Mouse (Mus musculus) heart, embryonic 12.5 days (tissue): Measurements from ENCODE around the gene Gpr132. TPM values are rescaled to one million over a fixed set of nuclear protein-coding genes. Genes with fewer than 3 reads are reported as not detected.

Experiments
- ATAC-seq: fragments of 200-750 bp; cut with Nextera tagmentation; 2 replicates; pipeline ENCODE4 v1.8.0; 2017; ENCODE audit warnings: moderate TSS enrichment, moderate library complexity; ENCODE audit not compliant: insufficient number of reproducible peaks, low FRiP score
- H3K27ac ChIP-seq: fragments of 300-500 bp; sonication (generic); 2 replicates; pipeline ENCODE4 v1.5.1; 2016; ENCODE audit warnings: mild to moderate bottlenecking, moderate library complexity; ENCODE audit not compliant: poor library complexity, severe bottlenecking
- H3K27me3 ChIP-seq: fragments of 300-500 bp; sonication (generic); replicated peaks from 2 replicates; pipeline ENCODE4 v1.6.1; 2016; ENCODE audit warnings: mild to moderate bottlenecking, moderate library complexity
- H3K36me3 ChIP-seq: fragments of 300-500 bp; sonication (generic); 2 replicates; pipeline ENCODE4 v1.6.1; 2016; ENCODE audit warnings: mild to moderate bottlenecking, moderate library complexity
- H3K4me1 ChIP-seq: fragments of 300-500 bp; sonication (generic); replicated peaks from 2 replicates; pipeline ENCODE4 v1.6.1; 2016; ENCODE audit warnings: mild to moderate bottlenecking
- H3K4me2 ChIP-seq: fragments of 300-500 bp; sonication (generic); 2 replicates; pipeline ENCODE4 v1.6.1; 2016; ENCODE audit warnings: mild to moderate bottlenecking, moderate library complexity
- H3K4me3 ChIP-seq: fragments of 300-500 bp; sonication (generic); 2 replicates; pipeline ENCODE4 v1.5.1; 2016; ENCODE audit warnings: mild to moderate bottlenecking
- H3K9ac ChIP-seq: fragments of 300-500 bp; sonication (generic); 2 replicates; pipeline ENCODE4 v1.6.1; 2016; ENCODE audit warnings: mild to moderate bottlenecking, moderate library complexity
- H3K9me3 ChIP-seq: fragments of 300-500 bp; sonication (generic); replicated peaks from 2 replicates; pipeline ENCODE4 v1.6.1; 2016; ENCODE audit warnings: mild to moderate bottlenecking, moderate library complexity
- WGBS: fragments of 180-500 bp; shearing (Covaris S2); methylation state at CpG from one replicate; pipeline ENCODE4 v1.1.7; 2016; 5-methylcytosine and 5-hydroxymethylcytosine counted together
- polyA plus RNA-seq: library from polyadenylated mRNA; unstranded; fragments of >200 nt; fragmentation: Nextera tagmentation; extraction: Ambion mirVana; gene quantifications from 2 replicates; pipeline ENCODE4 v1.2.1, GENCODE M21; 2016

The Gpr132 gene
- polyA plus RNA-seq, 1 experiment from 2014 or later: not detected

DNA sequence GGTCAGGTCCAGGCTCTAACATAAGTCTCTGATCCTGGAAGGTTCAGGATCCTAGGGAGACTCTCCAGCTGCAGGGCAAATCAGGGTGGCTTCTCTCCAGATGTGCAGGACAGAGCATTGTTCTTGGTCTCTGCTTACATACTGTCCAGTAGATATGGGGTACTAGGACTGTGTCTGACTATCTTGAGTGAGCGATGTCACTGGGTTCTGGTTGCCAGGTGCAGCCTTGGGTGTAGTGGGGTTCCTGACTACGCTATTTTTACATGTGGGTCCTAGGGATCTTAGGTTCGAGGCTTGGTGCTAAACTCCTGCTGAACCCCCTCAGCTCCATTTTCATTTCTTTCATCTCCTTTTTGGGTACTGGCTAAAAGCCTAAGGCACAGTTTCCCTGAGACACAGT lies 37.5 kb downstream of the Gpr132 start:
- Histone ChIP-seq H3K27ac (no peak overlapping the region), H3K27me3 (no peaks in the 10 kb centered on the region)

DNA sequence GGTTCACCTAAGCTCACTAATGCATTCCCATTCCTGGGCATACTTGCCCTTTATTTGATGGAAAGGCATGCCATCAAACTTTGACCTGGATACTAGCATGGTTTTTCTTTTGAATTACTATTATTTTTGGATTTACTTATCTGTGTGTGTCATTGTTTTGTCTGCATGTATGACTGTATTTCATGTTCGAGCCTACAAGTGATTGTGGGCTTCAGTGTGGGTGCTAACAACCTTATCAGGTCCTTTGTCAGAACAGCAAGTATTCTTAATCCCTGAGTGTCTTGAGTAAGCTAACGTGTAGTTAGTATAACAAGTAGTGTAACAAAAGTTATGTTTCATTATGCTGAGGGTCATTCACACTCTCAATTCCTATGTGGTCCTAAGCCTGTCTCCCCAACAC lies 37.9 kb downstream of the Gpr132 start:
- H3K9ac ChIP-seq: peak overlapping the region; percentile 82
- peak overlapping the region; percentile 71; the same call in 1 of the 2 replicates for H3K27ac ChIP-seq
- H3K4me2 ChIP-seq: peak overlapping the region; percentile 88
- peak overlapping the region; percentile 96 for H3K4me3 ChIP-seq
- H3K27me3 ChIP-seq: no peaks in the 10 kb centered on the region
- H3K36me3 ChIP-seq: peaks cover 38% of the 10 kb centered on the region
- WGBS: 6% methylated on average over 2 of the region's 2 CpGs
- no peaks in the 10 kb centered on the region for H3K9me3 ChIP-seq
- ATAC-seq: no peak
- H3K4me1 ChIP-seq: peaks cover 34% of the 10 kb centered on the region

More for the DNA sequence above, 37.5 kb downstream of the Gpr132 start:
- Histone ChIP-seq H3K4me2 (peak overlapping the region; percentile 88), H3K9me3 (no peaks in the 10 kb centered on the region), H3K4me1 (peaks cover 31% of the 10 kb centered on the region), H3K4me3 (peak overlapping the region; percentile 96), H3K36me3 (peaks cover 35% of the 10 kb centered on the region), H3K9ac (peak overlapping the region; percentile 82)
- no peak for ATAC-seq
- WGBS: 74% methylated on average over 3 of the region's 3 CpGs

DNA sequence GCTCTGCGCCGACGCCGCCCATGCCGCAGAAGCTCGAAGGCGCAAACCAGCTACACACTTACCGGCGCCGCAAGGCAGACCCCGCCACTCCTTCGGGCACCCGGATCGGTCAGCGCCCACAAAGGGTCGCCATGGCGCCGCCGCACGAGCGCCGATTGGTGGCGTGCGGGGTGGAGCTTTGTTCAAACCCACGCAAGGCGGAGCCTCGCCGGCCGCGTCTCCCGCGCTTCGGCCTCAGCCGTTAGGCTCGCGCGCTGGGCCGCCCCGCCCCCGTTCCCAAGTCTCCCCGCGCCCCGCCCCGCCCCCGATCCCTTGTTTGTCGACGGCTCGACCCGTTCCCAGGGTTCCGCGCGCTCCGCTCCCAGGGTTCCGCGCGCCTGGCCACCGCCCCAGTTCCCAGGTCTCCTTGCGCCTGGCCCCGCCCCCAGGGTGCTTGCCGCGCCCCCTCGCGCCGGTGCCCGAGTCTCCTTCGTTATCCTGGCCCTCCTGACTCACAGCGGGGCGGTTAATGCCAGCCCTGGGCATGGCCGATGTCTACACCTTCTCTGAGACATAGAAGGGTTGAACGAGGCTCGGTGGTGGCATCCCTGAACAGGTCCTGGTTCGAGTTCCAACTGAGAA lies 38.7 kb downstream of the Gpr132 start, which contains the start of gene Cdca4:
Gene Cdca4 (minus strand): TSS at position 180 of the 621 bp plus-strand sequence.
- Histone ChIP-seq H3K9ac (peak within 1 kb of the TSS; percentile 98), H3K27me3 (no peaks in the 10 kb centered on the region), H3K4me2 (peak within 1 kb of the TSS; percentile 88), H3K36me3 (peaks cover 46% of the 10 kb centered on the region), H3K27ac (peak within 1 kb of the TSS; percentile 94), H3K4me3 (peak within 1 kb of the TSS; percentile 96), H3K9me3 (no peaks in the 10 kb centered on the region), H3K4me1 (peaks cover 42% of the 10 kb centered on the region)
- peak; percentile 97 for ATAC-seq
- WGBS: under 1% methylated on average over 63 of the region's 72 CpGs

DNA sequence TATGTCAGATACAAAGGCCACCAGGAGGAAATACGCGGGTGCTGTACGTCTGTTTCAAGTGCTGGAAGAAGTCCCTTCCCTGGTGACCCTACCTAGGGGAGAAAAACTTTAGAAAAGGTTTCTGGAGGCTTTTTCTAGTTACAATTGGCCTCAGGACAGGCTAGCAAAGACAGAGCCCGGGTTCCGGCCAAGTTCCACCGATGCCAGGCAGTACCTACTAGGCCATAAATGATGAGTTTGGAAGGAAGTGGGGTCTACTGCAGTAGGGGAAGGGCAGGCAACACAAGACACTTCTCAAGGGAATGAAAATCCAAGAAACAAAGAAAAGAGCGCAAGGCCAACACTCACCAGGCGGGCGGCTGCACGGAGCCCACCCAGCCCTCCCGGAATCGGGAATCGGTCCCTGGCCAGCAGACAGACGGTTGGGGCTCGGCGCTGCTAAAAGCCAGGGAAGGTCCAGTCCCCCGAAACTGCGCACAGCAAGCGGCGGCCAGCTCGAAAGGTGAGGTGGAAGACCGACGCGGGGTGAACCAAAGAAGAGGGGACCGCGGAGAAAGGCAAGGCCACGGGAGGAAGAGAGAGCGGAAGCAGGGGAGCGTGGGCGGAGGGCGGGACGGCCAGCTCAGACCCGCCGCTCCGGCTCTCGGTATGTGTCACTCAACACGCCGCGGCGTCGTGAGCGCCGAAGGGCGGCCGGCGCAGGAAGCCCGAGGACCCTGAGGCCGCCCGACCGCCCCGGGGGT lies 39.4 kb downstream of the Gpr132 start:
- under 1% methylated on average over 51 of the region's 51 CpGs for WGBS
- H3K4me1 ChIP-seq: peaks cover 49% of the 10 kb centered on the region
- H3K9ac ChIP-seq: peak overlapping the region; percentile 98
- peak overlapping the region; percentile 96 for H3K4me3 ChIP-seq
- H3K4me2 ChIP-seq: peak overlapping the region; percentile 88
- no peaks in the 10 kb centered on the region for H3K27me3 ChIP-seq
- peak; percentile 83 for ATAC-seq
- no peaks in the 10 kb centered on the region for H3K9me3 ChIP-seq
- H3K36me3 ChIP-seq: peaks cover 52% of the 10 kb centered on the region
- H3K27ac ChIP-seq: peak overlapping the region; percentile 94

GRCm38 (mm10) chr12:112825901-112826300 lies 42.1 kb downstream of the Gpr132 start:
- no peak for ATAC-seq
- Histone ChIP-seq H3K9ac (0 out of 2 replicates have a peak overlapping the region, but pooled peaks have one; percentile 47), H3K36me3 (peaks cover 49% of the 10 kb centered on the region), H3K9me3 (no peaks in the 10 kb centered on the region), H3K27ac (no peak overlapping the region), H3K4me1 (peaks cover 71% of the 10 kb centered on the region), H3K27me3 (no peaks in the 10 kb centered on the region), H3K4me3 (no peak overlapping the region), H3K4me2 (no peak overlapping the region)
- WGBS: 80% methylated on average over 5 of the region's 5 CpGs

- Histone ChIP-seq H3K9me3 (no peaks in the 10 kb centered on the region), H3K4me3 (no peak overlapping the region), H3K27ac (peak overlapping the region; percentile 33; the same call in 1 of the 2 replicates), H3K4me2 (no peak overlapping the region), H3K9ac (no peak overlapping the region), H3K4me1 (peaks cover 68% of the 10 kb centered on the region), H3K27me3 (no peaks in the 10 kb centered on the region), H3K36me3 (peaks cover 75% of the 10 kb centered on the region)
- no peak for ATAC-seq
- WGBS: 59% methylated on average over 4 of the region's 4 CpGs
These were observed 44.8 kb downstream of the Gpr132 start for GRCm38 (mm10) chr12:112823221-112823620.

- Histone ChIP-seq H3K36me3 (peaks cover 76% of the 10 kb centered on the region), H3K9ac (peak overlapping the region; percentile 25; the same call in 1 of the 2 replicates), H3K27ac (peak overlapping the region; percentile 37; the same call in 1 of the 2 replicates), H3K4me3 (no peak overlapping the region), H3K4me2 (0 out of 2 replicates have a peak overlapping the region, but pooled peaks have one; percentile 12), H3K27me3 (no peaks in the 10 kb centered on the region), H3K9me3 (no peaks in the 10 kb centered on the region), H3K4me1 (peaks cover 62% of the 10 kb centered on the region)
- WGBS: 81% methylated on average over 2 of the region's 2 CpGs
- no peak for ATAC-seq
These were observed 45.4 kb downstream of the Gpr132 start for GRCm38 (mm10) chr12:112822676-112823075.

GRCm38 (mm10) chr12:112821974-112822373 lies 46.1 kb downstream of the Gpr132 start:
- H3K27me3 ChIP-seq: no peaks in the 10 kb centered on the region
- no peak overlapping the region for H3K9ac ChIP-seq
- no peaks in the 10 kb centered on the region for H3K9me3 ChIP-seq
- WGBS: 23% methylated on average over 4 of the region's 4 CpGs
- peaks cover 55% of the 10 kb centered on the region for H3K4me1 ChIP-seq
- H3K4me2 ChIP-seq: peak overlapping the region; percentile 23; the same call in 1 of the 2 replicates
- H3K27ac ChIP-seq: peak overlapping the region; percentile 20
- H3K4me3 ChIP-seq: no peak overlapping the region
- ATAC-seq: no peak
- peaks cover 75% of the 10 kb centered on the region for H3K36me3 ChIP-seq

GRCm38 (mm10) chr12:112821216-112821615 lies 46.8 kb downstream of the Gpr132 start:
- WGBS: 9% methylated on average over 1 of the region's 1 CpGs
- Histone ChIP-seq H3K4me1 (peaks cover 48% of the 10 kb centered on the region), H3K9me3 (no peaks in the 10 kb centered on the region), H3K36me3 (peaks cover 72% of the 10 kb centered on the region), H3K27ac (peak overlapping the region; percentile 20), H3K9ac (no peak overlapping the region), H3K27me3 (no peaks in the 10 kb centered on the region), H3K4me2 (peak overlapping the region; percentile 23; the same call in 1 of the 2 replicates), H3K4me3 (no peak overlapping the region)
- peak; percentile 24; the same call in 1 of the 2 replicates for ATAC-seq

DNA sequence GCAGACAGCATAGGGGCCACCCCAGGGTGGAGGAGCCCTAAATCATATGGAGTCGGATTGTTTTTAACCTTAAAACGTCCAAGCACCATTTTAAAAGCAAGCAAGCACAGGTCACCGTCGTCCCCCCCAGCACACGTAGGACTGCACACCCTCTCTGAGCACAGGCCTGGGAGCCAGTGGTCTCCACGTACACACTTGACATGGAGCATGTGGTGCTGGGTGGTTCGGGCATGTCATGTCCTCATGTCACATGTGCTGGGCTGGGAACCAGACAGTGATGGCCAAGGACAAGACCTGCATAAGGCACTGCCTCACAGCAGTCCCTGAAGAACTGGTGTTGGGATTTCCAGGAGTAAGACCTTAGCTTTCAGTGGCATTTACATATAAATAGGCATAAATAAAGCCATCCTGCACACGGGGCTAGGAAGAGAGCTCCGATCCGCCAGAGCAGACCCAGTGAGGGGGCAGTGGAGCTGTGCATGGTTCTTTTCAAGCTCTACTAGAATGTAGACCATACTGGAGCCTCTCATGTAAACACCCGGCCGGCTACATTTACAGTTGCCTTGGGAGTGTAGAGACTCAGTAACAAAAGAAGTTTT lies 47.5 kb downstream of the Gpr132 start:
- no peak for ATAC-seq
- Histone ChIP-seq H3K27me3 (no peaks in the 10 kb centered on the region), H3K9me3 (no peaks in the 10 kb centered on the region), H3K4me3 (no peak overlapping the region), H3K4me2 (no peak overlapping the region), H3K9ac (no peak overlapping the region), H3K4me1 (peaks cover 51% of the 10 kb centered on the region), H3K36me3 (peaks cover 74% of the 10 kb centered on the region), H3K27ac (0 out of 2 replicates have a peak overlapping the region, but pooled peaks have one; percentile 32)
- WGBS: 84% methylated on average over 12 of the region's 12 CpGs
